Mouse (Mus musculus) regulatory T cell (primary cell): ENCODE results near the gene Wtip.
"Not testable (repeated sequence)": the region's sequence is repeated elsewhere in the genome, so short reads cannot be mapped to it uniquely, and the experiment has no call there.

Experiments used
- in situ Hi-C: fragments of 300-600 bp; cut with MboI, MseI; formaldehyde crosslinking; loops from one replicate; pipeline ENCODE4 v1.15.1; 2025; ENCODE audit warnings: high pct_unique_total_duplicates

Wtip gene

GRCm38 (mm10) chr7:34133117-34133762 lies at the start of gene Wtip:
Gene Wtip, minus strand, starts transcription at chr7:34133268.
- in situ Hi-C loops = loop anchor here (25.0 kb wide), 1 partner anchor 504 kb away; no protein-coding TSS in a partner anchor

- in situ Hi-C loops = not testable (repeated sequence)
These were observed 43.2 kb upstream of the Wtip start for GRCm38 (mm10) chr7:34176241-34176640.

DNA sequence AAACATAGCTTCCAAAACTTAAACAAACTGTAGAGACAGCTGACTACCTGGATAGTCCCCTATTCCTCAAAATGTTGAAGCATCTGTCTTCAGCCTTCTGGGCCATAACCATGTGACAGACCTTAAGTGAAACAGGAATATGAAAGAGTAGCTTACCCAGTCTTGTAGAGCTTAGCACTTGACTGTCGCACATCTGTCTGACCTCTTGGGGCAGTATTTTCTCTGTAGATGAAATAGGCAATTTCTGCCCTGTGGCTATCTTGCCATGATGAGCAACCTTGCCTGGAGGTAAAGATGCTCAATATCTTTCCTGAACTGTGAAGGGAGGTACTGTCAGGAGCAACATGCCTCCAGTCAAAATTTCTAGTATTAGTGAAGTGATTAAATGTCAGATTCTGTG lies 39.2 kb upstream of the Wtip start:
- in situ Hi-C loops = no loop called here

DNA sequence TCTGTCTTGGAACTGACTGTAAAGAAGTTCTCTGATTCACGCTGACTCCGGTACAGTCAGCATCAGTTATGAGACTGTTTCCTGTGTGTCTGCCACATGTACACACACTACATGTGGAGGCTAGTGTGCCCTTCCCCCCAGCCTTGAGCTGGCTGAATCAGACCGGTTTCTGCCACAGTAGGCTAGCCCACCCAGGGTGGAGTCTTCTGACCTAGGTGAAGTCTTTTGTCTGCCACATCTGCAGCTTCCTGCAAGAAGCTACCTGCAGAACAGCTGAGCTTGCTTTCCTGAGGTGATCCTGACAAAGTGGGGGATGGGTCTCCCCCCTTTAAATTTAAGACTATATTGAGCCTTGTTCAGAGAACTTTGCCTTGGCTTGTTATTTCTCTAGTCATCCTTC lies 36.4 kb upstream of the Wtip start, which contains the start of gene Uba2:
TSS of gene Uba2 (minus strand) at position 146 of the 400 bp plus-strand sequence.
- in situ Hi-C loops = no loop called here

DNA sequence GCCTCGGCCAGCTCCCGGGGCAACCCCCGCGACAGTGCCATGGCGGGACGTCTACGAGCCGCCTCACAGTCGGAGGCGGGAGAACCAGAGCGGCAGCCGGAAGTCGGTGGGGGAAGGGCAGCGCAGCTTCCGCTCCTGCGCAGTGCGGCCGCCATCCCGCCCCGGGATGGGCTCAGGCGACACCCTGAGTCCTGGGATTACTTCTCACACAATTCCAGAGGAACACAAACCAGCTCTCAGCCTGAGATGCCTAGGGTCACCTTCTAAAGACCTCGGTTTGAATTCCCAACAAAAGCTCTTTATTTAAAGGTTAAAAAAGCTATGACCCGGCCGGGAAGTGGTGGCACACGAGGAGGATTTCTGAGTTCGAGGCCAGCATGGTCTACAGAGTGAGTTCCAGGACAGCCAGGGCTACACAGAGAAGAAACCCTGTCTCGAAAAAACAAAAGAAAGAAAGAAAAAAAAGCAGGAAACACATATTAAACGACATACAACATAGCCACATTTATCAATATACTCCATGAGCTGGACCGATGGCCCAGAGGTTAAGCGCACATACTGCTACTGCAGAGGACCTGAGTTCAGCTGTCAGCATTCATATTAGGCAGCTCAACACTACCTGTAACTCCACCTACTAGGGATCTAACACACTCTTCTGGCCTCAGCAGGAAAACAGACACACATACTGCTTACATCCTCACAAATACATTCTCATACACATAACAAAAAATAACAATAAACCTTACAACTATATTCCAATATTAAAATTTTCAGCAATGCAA lies 35.6 kb upstream of the Wtip start:
- in situ Hi-C loops = no loop called here

GRCm38 (mm10) chr7:34167766-34168469 lies 34.9 kb upstream of the Wtip start:
- in situ Hi-C loops = no loop called here

- in situ Hi-C loops = no loop called here
These were observed 33.8 kb upstream of the Wtip start for GRCm38 (mm10) chr7:34166850-34167249.

- in situ Hi-C loops = no loop called here
These were observed 32.9 kb upstream of the Wtip start for GRCm38 (mm10) chr7:34165999-34166398.

- in situ Hi-C loops = no loop called here
These were observed 31.6 kb upstream of the Wtip start for GRCm38 (mm10) chr7:34164671-34165070.

DNA sequence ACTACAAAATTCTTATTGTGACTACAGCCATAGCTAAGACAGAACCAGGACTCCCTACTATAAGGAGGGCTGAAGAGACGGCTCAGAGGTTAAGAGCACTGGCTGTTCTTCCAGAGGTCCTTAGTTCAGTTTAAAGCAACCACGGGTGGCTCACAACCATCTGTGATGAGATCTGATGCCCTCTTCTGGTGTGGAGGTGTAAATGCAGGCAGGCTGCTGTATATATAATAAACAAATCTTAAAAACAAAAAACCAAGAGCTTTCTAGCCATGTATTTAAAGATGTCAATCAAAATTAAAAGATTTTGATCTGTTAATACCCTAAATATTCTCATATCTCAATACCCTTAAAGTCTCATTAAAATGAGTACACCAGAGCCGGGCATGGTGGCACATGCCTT lies 26.1 kb upstream of the Wtip start:
- in situ Hi-C loops = loop anchor here (5.0 kb wide), 1 partner anchor 183 kb away; no protein-coding TSS in a partner anchor

- in situ Hi-C loops = loop anchor here (5.0 kb wide), 1 partner anchor 184 kb away; no protein-coding TSS in a partner anchor
These were observed 24.9 kb upstream of the Wtip start for GRCm38 (mm10) chr7:34157994-34158393.

GRCm38 (mm10) chr7:34147193-34147592 lies 14.1 kb upstream of the Wtip start:
- in situ Hi-C loops = loop anchor here (25.0 kb wide), 1 partner anchor 490 kb away; no protein-coding TSS in a partner anchor

DNA sequence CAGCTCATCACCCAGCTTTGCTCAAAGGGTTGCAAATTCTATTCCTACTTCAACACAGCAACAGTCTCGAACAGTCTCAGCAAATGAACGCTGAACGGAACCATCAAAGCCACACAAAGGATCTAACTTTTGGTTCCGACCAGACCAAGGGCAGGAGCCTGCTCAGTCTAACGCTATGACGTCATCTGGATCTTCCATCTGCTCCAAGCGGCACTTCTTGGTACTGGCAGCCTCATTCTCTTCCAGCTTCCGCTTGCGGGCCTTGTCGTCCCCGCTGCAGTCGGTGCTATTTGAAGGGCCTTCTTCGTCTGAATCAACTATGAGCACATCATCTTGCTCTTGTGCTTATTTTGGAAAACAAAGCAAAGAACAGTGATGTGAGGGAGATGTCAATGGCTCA lies 8.1 kb upstream of the Wtip start:
- in situ Hi-C loops = loop anchor here (25.0 kb wide), 1 partner anchor 496 kb away; no protein-coding TSS in a partner anchor

DNA sequence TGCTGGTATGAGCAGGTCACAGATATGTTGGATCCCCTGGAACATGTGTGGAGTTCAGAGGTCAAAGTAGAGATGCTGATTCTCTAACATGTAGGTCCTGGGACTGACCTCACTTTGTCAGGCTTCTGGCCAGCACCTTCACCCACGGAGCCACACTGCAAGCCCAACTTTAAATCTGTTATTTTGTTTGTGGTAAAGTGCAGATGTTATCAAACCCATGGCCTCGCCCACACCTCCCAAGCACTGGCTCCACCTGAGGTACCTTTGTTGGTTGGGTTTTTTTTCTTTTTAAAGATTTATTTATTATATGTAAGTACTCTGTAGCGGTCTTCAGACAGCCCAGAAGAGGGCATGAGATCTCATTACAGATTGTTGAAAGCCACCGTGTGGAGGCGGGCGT lies 6.4 kb upstream of the Wtip start:
- in situ Hi-C loops = loop anchor here (25.0 kb wide), 1 partner anchor 498 kb away; no protein-coding TSS in a partner anchor

DNA sequence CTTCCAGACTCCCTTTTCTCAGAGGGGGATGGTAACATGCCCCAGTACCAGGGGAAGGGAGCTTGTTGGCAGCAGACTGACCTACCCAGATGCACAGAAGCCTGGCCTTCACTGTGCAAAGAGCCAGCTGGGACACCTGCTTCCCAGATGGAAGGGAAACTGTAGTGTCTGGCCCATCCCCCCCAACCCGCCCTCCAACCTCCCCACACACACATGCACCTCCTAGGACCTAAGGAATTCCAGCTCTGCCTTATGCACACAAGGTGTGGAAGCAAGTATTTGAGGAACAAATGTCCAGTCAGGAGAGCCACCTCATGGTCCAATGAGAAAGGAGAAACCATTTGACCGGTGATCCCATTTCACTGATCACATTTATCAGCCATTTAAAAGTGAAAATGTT lies 1.3 kb upstream of the Wtip start:
- in situ Hi-C loops = loop anchor here (25.0 kb wide), 1 partner anchor 503 kb away; no protein-coding TSS in a partner anchor

DNA sequence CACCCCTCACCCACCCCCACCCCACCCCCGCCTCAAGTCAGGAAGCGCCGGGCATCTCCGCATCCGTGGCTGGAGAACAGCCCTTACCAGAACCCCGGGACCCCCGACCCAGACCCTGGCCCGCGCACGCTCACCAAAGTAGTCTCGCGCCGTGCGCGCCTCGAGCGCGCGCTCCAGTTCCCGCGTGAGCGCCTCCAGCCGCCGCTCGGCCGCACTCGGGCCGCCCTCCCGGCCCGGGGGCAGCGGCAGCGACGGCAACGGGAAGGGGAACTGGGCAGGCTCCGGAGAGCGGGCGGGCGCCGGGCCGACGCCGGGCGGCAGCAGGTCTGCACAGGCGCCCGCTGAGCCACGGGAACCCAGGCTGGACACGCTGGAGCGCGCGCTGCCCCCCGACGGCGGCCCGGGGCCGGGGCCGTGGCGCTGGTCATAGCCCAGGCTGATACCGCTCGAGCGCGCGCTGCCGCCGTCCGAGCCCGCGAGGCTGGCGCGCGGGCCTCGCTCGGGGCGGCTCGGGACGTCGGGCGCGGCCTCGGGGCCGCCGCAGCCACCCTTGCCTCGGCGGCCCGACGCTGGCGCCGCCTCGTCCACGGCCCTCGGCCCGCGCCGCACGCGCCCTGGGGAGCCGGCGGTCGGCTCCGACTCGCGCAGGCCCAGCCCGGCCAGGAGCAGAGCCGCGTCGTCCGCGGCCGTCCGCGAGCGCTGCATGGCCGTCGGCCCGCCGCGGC lies 551 bp downstream of the Wtip start:
- in situ Hi-C loops = loop anchor here (25.0 kb wide), 1 partner anchor 505 kb away; no protein-coding TSS in a partner anchor

DNA sequence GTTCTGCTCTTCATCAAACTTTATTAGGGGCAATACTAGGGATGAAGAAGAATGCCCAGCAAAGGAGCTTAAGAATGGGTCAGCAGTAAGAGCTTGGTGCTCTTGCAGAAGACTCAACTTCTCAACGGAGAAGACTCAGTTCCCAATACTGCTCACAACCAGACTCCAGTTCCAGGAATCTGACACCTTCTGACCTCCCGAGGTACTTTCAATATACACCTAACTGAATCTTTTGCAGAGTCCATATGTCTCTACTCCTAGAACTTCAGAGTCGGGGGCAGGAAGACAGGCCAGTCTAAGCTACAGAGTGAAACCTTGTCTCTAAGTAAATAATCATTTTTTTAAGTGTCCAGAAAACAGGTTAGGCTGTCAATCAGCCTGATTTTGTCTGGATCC lies 1.1 kb downstream of the Wtip start:
- in situ Hi-C loops = loop anchor here (25.0 kb wide), 1 partner anchor 505 kb away; no protein-coding TSS in a partner anchor

DNA sequence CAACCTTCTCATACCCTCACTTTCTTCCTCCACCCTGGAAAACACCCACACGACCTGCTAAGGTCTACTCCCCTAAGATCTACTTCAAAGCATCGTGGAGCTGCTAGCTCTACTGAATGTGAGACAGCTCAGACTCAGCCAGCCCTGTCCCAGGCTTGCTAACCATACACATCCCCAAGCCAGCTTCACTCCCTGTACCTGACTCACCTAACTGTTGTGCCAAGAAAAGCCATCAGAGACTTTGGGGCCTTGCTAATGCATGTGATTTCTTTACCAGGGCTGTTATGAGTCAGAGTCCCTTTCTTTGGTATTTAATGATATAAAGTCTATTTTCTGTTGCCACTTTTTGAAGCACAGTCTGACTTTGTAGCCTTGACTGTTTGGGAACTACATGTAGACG lies 1.9 kb downstream of the Wtip start:
- in situ Hi-C loops = loop anchor here (25.0 kb wide), 1 partner anchor 506 kb away; no protein-coding TSS in a partner anchor

GRCm38 (mm10) chr7:34126291-34126690 lies 6.8 kb downstream of the Wtip start:
- in situ Hi-C loops = loop anchor here (25.0 kb wide), 1 partner anchor 511 kb away; no protein-coding TSS in a partner anchor

- in situ Hi-C loops = loop anchor here (25.0 kb wide), 1 partner anchor 512 kb away; no protein-coding TSS in a partner anchor
These were observed 7.7 kb downstream of the Wtip start for GRCm38 (mm10) chr7:34125346-34125745.
